In genomic region chr4:57798286-57799018, GRCm38 (mm10) we compare ENCODE assay signal across 8 mouse cellular contexts.
DNase-seq lines count a peak whose midpoint lies in the region; ATAC-seq and TF ChIP-seq lines count a peak whose summit lies in the region.

No protein-coding gene starts in this region.

- no peak overlapping the region for H3K9ac ChIP-seq in kidney, embryonic 16.5 days (replicated peaks; ENCODE audit: low read length)
- H3K9ac ChIP-seq in heart, postnatal 0 days (replicated peaks; ENCODE audit: low read depth, low read length): 0 out of 2 replicates have a peak overlapping the region, but pooled peaks have one; percentile 7

- no peaks in the 10 kb centered on the region for H3K27me3 ChIP-seq in kidney, embryonic 16.5 days (ENCODE audit: insufficient read depth, low read length)
- no peaks in the 10 kb centered on the region for H3K27me3 ChIP-seq in heart, postnatal 0 days (ENCODE audit: control insufficient read depth, insufficient read depth, low read length)

- H3K4me1 ChIP-seq in kidney, embryonic 16.5 days (ENCODE audit: insufficient read depth, low read length): peaks cover 15% of the 10 kb centered on the region; the same call in 1 of the 2 replicates
- peaks cover 34% of the 10 kb centered on the region for H3K4me1 ChIP-seq in heart, postnatal 0 days (ENCODE audit: control insufficient read depth, insufficient read depth)

- DNase-seq in kidney, adult 18-20 months: no peak
- peak; percentile 70 for DNase-seq in ZHBTc4 (ENCODE audit: low read depth, low spot score)
- DNase-seq in heart, postnatal 0 days (ENCODE audit: low spot score): peak; percentile 63
- DNase-seq in spleen, adult 12 weeks (ENCODE audit: low spot score): no peak
- DNase-seq in right cerebral cortex, postnatal 36 days (ENCODE audit: low spot score in 2 of 2): no peak
- DNase-seq in frontal cortex, postnatal 14 days (ENCODE audit: low spot score in 2 of 2): no peak

- peak overlapping the region; percentile 12; the same call in 1 of the 2 replicates for H3K27ac ChIP-seq in kidney, embryonic 16.5 days (ENCODE audit: low read length)
- peak overlapping the region; percentile 86 for H3K27ac ChIP-seq in heart, postnatal 0 days (ENCODE audit: low read depth)

- no peak; the same call in 1 of the 2 replicates for TF ChIP-seq EP300 in heart, postnatal 0 days (IDR thresholded peaks at IDR 0.05; ENCODE audit: low read depth)

- H3K4me2 ChIP-seq in kidney, embryonic 16.5 days (replicated peaks; ENCODE audit: low read depth, low read length): no peak overlapping the region
- H3K4me2 ChIP-seq in heart, postnatal 0 days (ENCODE audit: low read depth, low read length): peak overlapping the region; percentile 28; the same call in 1 of the 2 replicates

- H3K4me3 ChIP-seq in kidney, embryonic 16.5 days (ENCODE audit: low read length): no peak overlapping the region
- no peak overlapping the region for H3K4me3 ChIP-seq in heart, postnatal 0 days (ENCODE audit: low read depth, low read length)

- ATAC-seq in kidney, embryonic 16.5 days (ENCODE audit: low FRiP score, low TSS enrichment): no peak
- ATAC-seq in heart, postnatal 0 days (ENCODE audit: insufficient read depth, low read depth): peak; percentile 82
- ATAC-seq in megakaryocyte-erythroid progenitor cell, adult 5-6 weeks (replicated peaks; ENCODE audit: low FRiP score, low TSS enrichment, poor library complexity, severe bottlenecking): peak; percentile 51

- H3K9me3 ChIP-seq in kidney, embryonic 16.5 days (ENCODE audit: low read length): no peaks in the 10 kb centered on the region
- H3K9me3 ChIP-seq in heart, postnatal 0 days (replicated peaks; ENCODE audit: control insufficient read depth, low read length): no peaks in the 10 kb centered on the region

- TF ChIP-seq CTCF in heart, postnatal 0 days (IDR thresholded peaks at IDR 0.05; ENCODE audit: low read depth): no peak

- WGBS in kidney, embryonic 16.5 days: 48% methylated on average over 10 of the region's 10 CpGs
- 15% methylated on average over 10 of the region's 10 CpGs for WGBS in heart, postnatal 0 days

- H3K36me3 ChIP-seq in kidney, embryonic 16.5 days (ENCODE audit: insufficient read depth, low read length): no peaks in the 10 kb centered on the region
- peaks cover 5% of the 10 kb centered on the region for H3K36me3 ChIP-seq in heart, postnatal 0 days (replicated peaks; ENCODE audit: control insufficient read depth, insufficient read depth, low read length)

Comparison
In these comparisons a context has a peak if more than half of its experiments do, and no peak if none do; other contexts are left out.
1. DNase-seq: peak in ZHBTc4 (single experiment) and heart, postnatal 0 days (single experiment); none in kidney, adult 18-20 months (single experiment), spleen, adult 12 weeks (single experiment), right cerebral cortex, postnatal 36 days (0 of 2) and frontal cortex, postnatal 14 days (0 of 2).